Mouse (Mus musculus) MEL-GATA-1-ER (cell line): Measurements from ENCODE around the gene Ascl2.

Experiments
- DNase-seq: peaks from one replicate; pipeline ENCODE4 v3.0.0-alpha.2; 2012; ENCODE audit warnings: low read depth; ENCODE audit errors: extremely low read depth

Gene Ascl2

DNA sequence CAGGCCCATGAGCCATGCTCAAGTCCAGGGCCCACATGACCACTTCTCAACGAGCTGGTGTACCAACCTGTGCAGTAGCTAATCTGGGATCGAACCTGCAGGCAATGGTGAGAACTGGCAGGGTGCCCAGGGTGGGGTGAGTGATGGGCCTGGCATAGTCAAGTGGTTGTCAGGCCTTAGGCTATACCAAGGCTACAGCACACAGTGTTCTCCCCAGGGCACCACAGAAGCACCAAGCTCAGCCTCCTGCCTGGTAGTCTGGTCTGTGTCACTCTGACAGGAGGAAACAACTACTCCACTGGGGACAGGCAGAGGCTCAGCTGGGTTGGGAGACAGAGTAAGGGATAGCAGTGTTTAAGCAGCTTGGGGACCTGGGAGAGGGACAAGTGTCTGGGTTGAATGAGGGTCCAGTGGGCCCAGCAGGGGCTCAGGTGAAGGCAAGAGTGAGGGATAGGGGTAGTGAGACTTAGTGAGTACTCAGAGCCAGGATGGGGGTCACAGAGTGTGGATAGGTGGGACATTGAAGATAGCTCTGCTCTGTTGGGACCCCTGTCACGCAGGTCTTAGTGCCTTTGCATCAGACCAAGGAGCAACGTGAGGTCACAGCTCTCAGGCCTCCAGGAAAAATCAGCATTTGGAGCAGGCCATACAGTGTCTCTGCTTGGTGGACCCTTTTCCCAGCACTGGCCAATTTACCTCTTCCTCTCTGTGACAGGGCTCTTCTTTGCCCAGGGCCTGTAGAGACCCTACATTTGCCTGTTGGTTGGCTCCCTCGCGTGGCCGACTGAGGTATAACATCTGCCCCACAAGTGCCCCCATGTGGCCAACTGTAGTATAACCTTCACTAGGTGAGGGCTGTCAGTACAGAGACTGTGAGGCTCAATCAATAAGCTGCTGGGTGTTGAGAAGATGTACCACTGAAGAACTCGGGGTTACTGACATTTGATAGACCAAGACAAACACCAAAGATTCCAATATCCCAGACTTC is 50.1 kb downstream of the Ascl2 start:
- peak; percentile 33 for DNase-seq

DNA sequence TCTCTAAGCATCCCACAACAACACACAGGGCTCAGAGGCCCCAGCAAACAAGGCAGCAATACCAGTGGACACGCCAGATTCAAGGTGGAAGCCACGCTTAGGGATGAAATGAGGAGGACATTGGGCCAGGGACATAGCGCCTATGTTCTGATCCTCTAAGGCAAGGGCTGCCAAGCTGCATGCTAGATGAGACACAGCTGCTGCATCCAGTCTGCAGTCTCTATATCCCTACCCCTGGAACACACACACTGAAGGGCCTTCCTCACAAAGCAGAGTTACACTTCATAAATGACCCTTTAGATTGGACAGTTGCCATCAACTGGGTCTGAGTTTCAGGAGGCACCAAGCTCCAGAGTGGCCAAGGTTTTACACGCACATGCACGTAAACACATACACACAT is 51.4 kb downstream of the Ascl2 start:
- no peak for DNase-seq
